Mouse (Mus musculus) frontal cortex, postnatal 14 days (tissue): Measurements from ENCODE around the gene Sim2.

Experiments used
- DNase-seq, 2 experiments: peaks; one replicate each; pipeline ENCODE4 v3.0.0; 2022; ENCODE audit warnings: low spot score in 2 of 2

The Sim2 gene

GRCm38 (mm10) chr16:94164236-94164635 lies 79.5 kb downstream of the Sim2 start:
- no peak for DNase-seq

DNA sequence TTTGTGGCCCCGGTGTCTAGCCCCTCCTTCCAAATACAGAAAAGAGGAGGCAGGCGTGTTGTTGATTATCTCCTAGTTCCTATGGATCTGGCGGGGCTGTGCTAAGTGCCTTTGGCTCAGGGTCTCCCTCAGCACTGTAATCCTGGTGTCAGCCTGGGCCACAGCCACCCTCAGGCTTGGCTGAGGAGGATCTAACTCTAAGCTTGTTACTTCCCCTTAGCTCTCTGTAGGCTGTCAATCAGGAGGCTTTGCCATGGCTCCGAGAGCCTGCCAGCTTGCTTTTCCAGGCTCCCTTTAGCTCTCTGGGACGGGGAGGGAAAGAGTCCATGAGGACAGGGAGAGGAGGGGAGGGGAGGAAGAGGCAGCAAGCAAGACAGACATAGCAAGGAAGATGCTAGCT lies 80.2 kb downstream of the Sim2 start:
- no peak for DNase-seq

- DNase-seq: no peak
These were observed 84.2 kb downstream of the Sim2 start for GRCm38 (mm10) chr16:94168655-94169545.

DNA sequence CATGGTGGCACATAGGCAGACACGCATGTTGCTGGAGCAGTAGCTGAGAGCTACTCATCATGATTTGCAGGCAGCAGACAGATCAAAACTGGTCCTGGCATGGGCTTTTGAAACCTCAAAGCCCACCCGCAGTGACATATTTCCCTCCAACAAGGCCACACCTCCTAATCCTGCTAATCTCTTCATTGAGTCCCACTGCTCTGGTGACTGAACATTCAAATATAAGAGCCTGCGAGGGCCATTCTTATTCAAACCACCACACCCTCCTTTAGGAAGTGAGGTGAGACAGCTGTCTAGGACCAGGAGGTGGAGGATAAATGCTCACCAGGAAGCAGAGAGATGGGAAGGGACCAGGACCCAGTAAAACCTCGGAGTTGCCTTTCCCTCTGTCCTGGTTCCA lies 85.5 kb downstream of the Sim2 start:
- no peak for DNase-seq

DNA sequence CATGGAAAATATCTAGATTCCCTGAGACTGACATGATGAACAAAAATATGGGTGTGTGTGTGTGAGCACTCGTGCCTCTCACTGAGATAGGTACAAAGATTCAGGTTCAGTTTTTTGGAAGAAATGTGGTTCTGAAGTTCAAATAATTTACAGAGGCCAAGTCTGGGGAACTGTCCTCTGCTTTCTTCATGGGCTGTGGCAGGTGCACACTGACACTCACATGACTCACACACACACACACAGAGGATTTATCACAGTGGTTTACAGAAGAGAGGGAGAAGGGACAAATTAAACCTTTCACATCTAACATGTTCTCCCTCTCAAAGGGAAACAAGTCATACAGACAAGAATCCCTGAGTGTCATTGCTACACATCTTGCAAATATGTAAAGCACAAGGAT lies 88.6 kb downstream of the Sim2 start:
- no peak for DNase-seq

DNA sequence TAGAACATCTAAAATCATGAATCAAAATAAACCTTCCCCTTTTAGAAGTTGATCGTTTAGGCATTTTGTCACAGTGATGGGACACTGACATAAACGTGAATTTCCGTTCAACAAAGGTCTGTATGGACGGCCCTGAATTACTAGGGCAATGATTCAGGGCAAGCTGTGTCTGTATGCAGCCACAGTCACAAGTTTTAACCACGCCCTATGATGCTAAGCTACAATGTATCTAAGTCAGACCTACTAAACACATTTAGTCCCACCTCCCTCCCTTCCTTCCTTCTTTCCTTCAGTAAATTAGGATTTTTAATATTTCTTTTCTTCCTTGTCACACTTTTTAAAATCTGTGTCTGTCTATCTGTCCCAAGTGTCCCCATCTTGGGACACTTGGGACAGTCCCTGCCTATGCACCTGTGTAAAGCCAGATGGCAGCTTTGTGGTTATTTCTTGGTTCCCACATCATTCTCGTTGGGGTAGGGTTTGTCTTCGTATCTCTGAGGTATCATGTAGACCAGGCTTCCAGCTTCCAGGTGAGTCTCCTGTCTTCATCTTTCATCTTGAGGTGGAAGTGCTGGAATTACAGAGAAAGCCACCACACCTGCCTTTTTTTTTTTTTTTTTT lies 90.7 kb downstream of the Sim2 start:
- no peak for DNase-seq
